ENCODE assay signal across 24 mouse cellular contexts in genomic region chr10:75512796-75513195, GRCm38 (mm10). TPM values are rescaled to one million over a fixed set of nuclear protein-coding genes. Genes with fewer than 3 reads are reported as not detected.
DNase-seq lines count a peak whose midpoint lies in the region; ATAC-seq and TF ChIP-seq lines count a peak whose summit lies in the region.
"Had no signal": no experiment of that assay in that cellular context is flagged by ENCODE, and none has a peak within 500 bp of the region (broad histone marks: within the 10 kb centered on the region; RNA-seq: fewer than 3 reads in every experiment).

No protein-coding gene starts in this region.

- H3K9me3 ChIP-seq in intestine, postnatal 0 days (ENCODE audit: control insufficient read depth): no peaks in the 10 kb centered on the region
- no peaks in the 10 kb centered on the region for H3K9me3 ChIP-seq in kidney, postnatal 0 days (replicated peaks; ENCODE audit: low read length)
- H3K9me3 ChIP-seq in liver, postnatal 0 days (ENCODE audit: low read length): no peaks in the 10 kb centered on the region
- H3K9me3 ChIP-seq in midbrain, embryonic 11.5 days (ENCODE audit: control insufficient read depth, low read length): no peaks in the 10 kb centered on the region
- no peaks in the 10 kb centered on the region for H3K9me3 ChIP-seq in stomach, postnatal 0 days (ENCODE audit: control insufficient read depth, low read length)
- H3K9me3 ChIP-seq: embryonic facial prominence, embryonic 10.5 days; forebrain, embryonic 13.5 days; G1E; limb, embryonic 15.5 days; midbrain, embryonic 12.5 days had no signal

- WGBS in intestine, postnatal 0 days: 42% methylated on average over 7 of the region's 7 CpGs
- 76% methylated on average over 7 of the region's 7 CpGs for WGBS in kidney, postnatal 0 days
- WGBS in liver, postnatal 0 days (ENCODE audit: insufficient replicate concordance): 85% methylated on average over 7 of the region's 7 CpGs
- 90% methylated on average over 7 of the region's 7 CpGs for WGBS in midbrain, embryonic 11.5 days
- WGBS in stomach, postnatal 0 days: 85% methylated on average over 7 of the region's 7 CpGs

- ATAC-seq in intestine, postnatal 0 days: peak; percentile 34
- ATAC-seq in kidney, postnatal 0 days (replicated peaks; ENCODE audit: low FRiP score, low read depth): no peak
- ATAC-seq in liver, postnatal 0 days: no peak
- no peak for ATAC-seq in midbrain, embryonic 11.5 days (ENCODE audit: low FRiP score)
- ATAC-seq in stomach, postnatal 0 days (ENCODE audit: low FRiP score, low TSS enrichment): no peak
- ATAC-seq: activated CD4-positive, CD25-positive, alpha-beta regulatory T cell, adult 4 months; forebrain, embryonic 13.5 days had no signal

- peak overlapping the region; percentile 8; the same call in 1 of the 2 replicates for H3K4me3 ChIP-seq in gastrocnemius, adult 2 months
- H3K4me3 ChIP-seq in intestine, postnatal 0 days (ENCODE audit: low read depth, low read length): no peak overlapping the region
- H3K4me3 ChIP-seq in kidney, postnatal 0 days (replicated peaks; ENCODE audit: low read depth, low read length): no peak overlapping the region
- no peak overlapping the region for H3K4me3 ChIP-seq in liver, postnatal 0 days (ENCODE audit: low read depth, low read length)
- H3K4me3 ChIP-seq in midbrain, embryonic 11.5 days (ENCODE audit: low read depth, low read length): no peak overlapping the region
- H3K4me3 ChIP-seq in stomach, postnatal 0 days (ENCODE audit: low read depth, low read length): no peak overlapping the region
- H3K4me3 ChIP-seq: embryonic facial prominence, embryonic 10.5 days; forebrain, embryonic 13.5 days; heart, adult 2 months; limb, embryonic 15.5 days; midbrain, embryonic 12.5 days had no signal

- intact Hi-C loops in gastrocnemius, adult 2 months (cut with DNase I): no loop called here

- H3K36me3 ChIP-seq in intestine, postnatal 0 days (ENCODE audit: control insufficient read depth, insufficient read depth): peaks cover 42% of the 10 kb centered on the region
- H3K36me3 ChIP-seq in kidney, postnatal 0 days (ENCODE audit: insufficient read depth, low read length): peaks cover 34% of the 10 kb centered on the region
- peaks cover 59% of the 10 kb centered on the region for H3K36me3 ChIP-seq in liver, postnatal 0 days (replicated peaks; ENCODE audit: insufficient read depth, low read length)
- peaks cover 22% of the 10 kb centered on the region for H3K36me3 ChIP-seq in midbrain, embryonic 11.5 days (ENCODE audit: control insufficient read depth, insufficient read depth, low read length)
- H3K36me3 ChIP-seq in stomach, postnatal 0 days (ENCODE audit: control insufficient read depth, insufficient read depth, low read length): peaks cover 30% of the 10 kb centered on the region

- no peak for TF ChIP-seq CTCF in gastrocnemius, adult 2 months (IDR thresholded peaks at IDR 0.05)
- no peak for TF ChIP-seq CTCF in intestine, postnatal 0 days (IDR thresholded peaks at IDR 0.05; ENCODE audit: low read depth)
- no peak for TF ChIP-seq CTCF in kidney, postnatal 0 days (IDR thresholded peaks at IDR 0.05; ENCODE audit: low read depth)
- no peak for TF ChIP-seq CTCF in liver, postnatal 0 days (IDR thresholded peaks at IDR 0.05; ENCODE audit: low read depth)
- TF ChIP-seq CTCF in stomach, postnatal 0 days (IDR thresholded peaks at IDR 0.05; ENCODE audit: low read depth): no peak

- TF ChIP-seq EP300 in liver, postnatal 0 days (IDR thresholded peaks at IDR 0.05; ENCODE audit: low read depth): no peak
- TF ChIP-seq EP300 in stomach, postnatal 0 days (optimal IDR thresholded peaks at IDR 0.05): no peak

- H3K27me3 ChIP-seq in intestine, postnatal 0 days (replicated peaks; ENCODE audit: control insufficient read depth, insufficient read depth, low read length): no peaks in the 10 kb centered on the region
- no peaks in the 10 kb centered on the region for H3K27me3 ChIP-seq in kidney, postnatal 0 days (ENCODE audit: insufficient read depth, low read length)
- H3K27me3 ChIP-seq in liver, postnatal 0 days (ENCODE audit: insufficient read depth, low read length): no peaks in the 10 kb centered on the region
- no peaks in the 10 kb centered on the region for H3K27me3 ChIP-seq in midbrain, embryonic 11.5 days (ENCODE audit: control insufficient read depth, insufficient read depth, low read length)
- no peaks in the 10 kb centered on the region for H3K27me3 ChIP-seq in stomach, postnatal 0 days (ENCODE audit: control insufficient read depth, insufficient read depth, low read length)
- H3K27me3 ChIP-seq: forebrain, embryonic 13.5 days; limb, embryonic 15.5 days; midbrain, embryonic 12.5 days had no signal

- H3K9ac ChIP-seq in intestine, postnatal 0 days (ENCODE audit: low read depth, low read length): no peak overlapping the region
- H3K9ac ChIP-seq in kidney, postnatal 0 days (ENCODE audit: low read depth, low read length): no peak overlapping the region
- no peak overlapping the region for H3K9ac ChIP-seq in liver, postnatal 0 days (replicated peaks)
- H3K9ac ChIP-seq in midbrain, embryonic 11.5 days (ENCODE audit: low read length): no peak overlapping the region
- H3K9ac ChIP-seq in stomach, postnatal 0 days (ENCODE audit: low read length): no peak overlapping the region
- H3K9ac ChIP-seq: forebrain, embryonic 13.5 days; hindbrain, embryonic 14.5 days; limb, embryonic 15.5 days; midbrain, embryonic 12.5 days had no signal

- H3K4me2 ChIP-seq in intestine, postnatal 0 days (replicated peaks; ENCODE audit: low read depth): peak overlapping the region; percentile 82
- H3K4me2 ChIP-seq in kidney, postnatal 0 days (ENCODE audit: low read length): no peak overlapping the region
- H3K4me2 ChIP-seq in liver, postnatal 0 days (ENCODE audit: low read depth, low read length): peak overlapping the region; percentile 92; the same call in 1 of the 2 replicates
- no peak overlapping the region for H3K4me2 ChIP-seq in midbrain, embryonic 11.5 days
- H3K4me2 ChIP-seq in stomach, postnatal 0 days (replicated peaks; ENCODE audit: low read depth): no peak overlapping the region
- H3K4me2 ChIP-seq: forebrain, embryonic 13.5 days; hindbrain, embryonic 14.5 days; limb, embryonic 15.5 days; midbrain, embryonic 12.5 days had no signal

- peaks cover 5% of the 10 kb centered on the region; the same call in 1 of the 2 replicates for H3K4me1 ChIP-seq in intestine, postnatal 0 days (replicated peaks; ENCODE audit: control insufficient read depth, insufficient read depth, low read length)
- peaks cover 9% of the 10 kb centered on the region; the same call in 1 of the 2 replicates for H3K4me1 ChIP-seq in kidney, postnatal 0 days (replicated peaks; ENCODE audit: insufficient read depth, low read length)
- peaks cover 35% of the 10 kb centered on the region for H3K4me1 ChIP-seq in liver, postnatal 0 days (ENCODE audit: insufficient read depth)
- peaks cover 9% of the 10 kb centered on the region for H3K4me1 ChIP-seq in midbrain, embryonic 11.5 days (ENCODE audit: control insufficient read depth, insufficient read depth, low read length)
- H3K4me1 ChIP-seq in stomach, postnatal 0 days (replicated peaks; ENCODE audit: control insufficient read depth, insufficient read depth): no peaks in the 10 kb centered on the region; the same call in 1 of the 2 replicates

- no peak for DNase-seq in gastrocnemius, adult 2 months
- DNase-seq in gastrocnemius, adult 8-10 months (ENCODE audit: low spot score in 2 of 2): no peak
- peak; percentile 26 for DNase-seq in kidney, postnatal 0 days (ENCODE audit: low spot score)
- no peak for DNase-seq in liver, postnatal 0 days
- DNase-seq in midbrain, embryonic 11.5 days (ENCODE audit: low spot score, missing footprints): no peak
- DNase-seq in stomach, postnatal 0 days (ENCODE audit: low spot score): no peak
- DNase-seq in yolk sac, embryonic 10.5 days (ENCODE audit: low spot score): no peak
- DNase-seq: cerebellum, adult 18-20 months; gastrocnemius, postnatal 25 days; heart, adult 2 months; heart, postnatal 36 days; layer of hippocampus, adult 9-11 months; right cerebral cortex, postnatal 4 days; thymus, postnatal 36 days had no signal

- peak overlapping the region; percentile 96 for H3K27ac ChIP-seq in gastrocnemius, adult 2 months
- H3K27ac ChIP-seq in intestine, postnatal 0 days (ENCODE audit: low read depth, low read length): peak overlapping the region; percentile 87
- 0 out of 2 replicates have a peak overlapping the region, but pooled peaks have one; percentile 47 for H3K27ac ChIP-seq in kidney, postnatal 0 days
- no peak overlapping the region for H3K27ac ChIP-seq in liver, postnatal 0 days (ENCODE audit: low read depth)
- no peak overlapping the region for H3K27ac ChIP-seq in midbrain, embryonic 11.5 days (ENCODE audit: low read depth, low read length)
- H3K27ac ChIP-seq in stomach, postnatal 0 days (replicated peaks): no peak overlapping the region
- H3K27ac ChIP-seq: embryonic facial prominence, embryonic 10.5 days; forebrain, embryonic 13.5 days; heart, adult 2 months; hindbrain, embryonic 14.5 days; limb, embryonic 15.5 days; midbrain, embryonic 12.5 days had no signal

RNA-seq across cellular contexts. Expression of gene Snrpd3, which starts 4.6 kb away (rescaled TPM):
- total RNA-seq in gastrocnemius, adult 2 months (2021): 10 to 100 TPM; 65.9 to 91.4 TPM
- 10 to 100 TPM; 67.9 to 78.5 (median 70.7) TPM for total RNA-seq in gastrocnemius, adult 8-10 months (2022)
- 62.6 and 63.3 TPM in 2 replicates for polyA plus RNA-seq in intestine, postnatal 0 days (2015; fragmentation: Nextera tagmentation; extraction: Ambion mirVana)
- 113 and 125 TPM in 2 replicates for polyA plus RNA-seq in kidney, postnatal 0 days (2015; fragmentation: Nextera tagmentation; extraction: Ambion mirVana)
- 51.9 and 58.8 TPM in 2 replicates for polyA plus RNA-seq in liver, postnatal 0 days (2015; fragmentation: Nextera tagmentation; extraction: Ambion mirVana)
- polyA plus RNA-seq in midbrain, embryonic 11.5 days (2014; fragmentation: Nextera tagmentation; extraction: Ambion mirVana): 199 and 208 TPM in 2 replicates
- 70.2 and 70.3 TPM in 2 replicates for polyA plus RNA-seq in stomach, postnatal 0 days (2015; fragmentation: Nextera tagmentation; extraction: Ambion mirVana)

RNA-seq across cellular contexts. Expression of gene Gucd1, which starts 5.0 kb away (rescaled TPM):
- total RNA-seq in gastrocnemius, adult 2 months (2021): 10 to 100 TPM; 48.2 to 78.7 TPM
- 10 to 100 TPM; 46.7 to 68.3 (median 56.0) TPM for total RNA-seq in gastrocnemius, adult 8-10 months (2022)
- polyA plus RNA-seq in intestine, postnatal 0 days (2015; fragmentation: Nextera tagmentation; extraction: Ambion mirVana): 80.9 and 84.6 TPM in 2 replicates
- 51.9 and 53.4 TPM in 2 replicates for polyA plus RNA-seq in kidney, postnatal 0 days (2015; fragmentation: Nextera tagmentation; extraction: Ambion mirVana)
- 45.2 and 45.6 TPM in 2 replicates for polyA plus RNA-seq in liver, postnatal 0 days (2015; fragmentation: Nextera tagmentation; extraction: Ambion mirVana)
- 27.8 and 36.0 TPM in 2 replicates for polyA plus RNA-seq in midbrain, embryonic 11.5 days (2014; fragmentation: Nextera tagmentation; extraction: Ambion mirVana)
- 14.6 and 14.9 TPM in 2 replicates for polyA plus RNA-seq in stomach, postnatal 0 days (2015; fragmentation: Nextera tagmentation; extraction: Ambion mirVana)

RNA-seq across cellular contexts. Expression of gene Lrrc75b, which starts 47.3 kb away (rescaled TPM):
- total RNA-seq in gastrocnemius, adult 2 months (2021): under 1 TPM; 0.11 to 0.15 TPM
- total RNA-seq in gastrocnemius, adult 8-10 months (2022): under 1 TPM in 1 of 4 experiments, not detected in 3; 0.07 TPM
- 1.2 and 1.8 TPM in 2 replicates for polyA plus RNA-seq in intestine, postnatal 0 days (2015; fragmentation: Nextera tagmentation; extraction: Ambion mirVana)
- 2.6 and 2.7 TPM in 2 replicates for polyA plus RNA-seq in kidney, postnatal 0 days (2015; fragmentation: Nextera tagmentation; extraction: Ambion mirVana)
- 0.05 and 0.06 TPM in 2 replicates for polyA plus RNA-seq in liver, postnatal 0 days (2015; fragmentation: Nextera tagmentation; extraction: Ambion mirVana)
- 3.3 and 4.1 TPM in 2 replicates for polyA plus RNA-seq in midbrain, embryonic 11.5 days (2014; fragmentation: Nextera tagmentation; extraction: Ambion mirVana)
- polyA plus RNA-seq in stomach, postnatal 0 days (2015; fragmentation: Nextera tagmentation; extraction: Ambion mirVana): 0.73 and 0.93 TPM in 2 replicates
- total RNA-seq: monocyte, adult 5-6 weeks had no signal
- polyA plus RNA-seq: G1E had no signal

RNA-seq across cellular contexts. Expression of gene Ggt1, which starts 48.6 kb away (rescaled TPM):
- total RNA-seq in gastrocnemius, adult 2 months (2021): not detected
- not detected for total RNA-seq in gastrocnemius, adult 8-10 months (2022)
- 131 and 132 TPM in 2 replicates for polyA plus RNA-seq in intestine, postnatal 0 days (2015; fragmentation: Nextera tagmentation; extraction: Ambion mirVana)
- 317 and 388 TPM in 2 replicates for polyA plus RNA-seq in kidney, postnatal 0 days (2015; fragmentation: Nextera tagmentation; extraction: Ambion mirVana)
- 27.4 and 28.6 TPM in 2 replicates for polyA plus RNA-seq in liver, postnatal 0 days (2015; fragmentation: Nextera tagmentation; extraction: Ambion mirVana)
- 1.5 and 2.1 TPM in 2 replicates for polyA plus RNA-seq in midbrain, embryonic 11.5 days (2014; fragmentation: Nextera tagmentation; extraction: Ambion mirVana)
- 1.9 and 2.1 TPM in 2 replicates for polyA plus RNA-seq in stomach, postnatal 0 days (2015; fragmentation: Nextera tagmentation; extraction: Ambion mirVana)
- total RNA-seq: adrenal gland, postnatal 36 days; G1E; heart, postnatal 36 days; monocyte, adult 5-6 weeks had no signal
- polyA plus RNA-seq: G1E; heart, adult 2 months had no signal

Comparison
In these comparisons a context has a peak if more than half of its experiments do, and no peak if none do; other contexts are left out.
1. H3K27ac ChIP-seq: peak in gastrocnemius, adult 2 months (single experiment), intestine, postnatal 0 days (single experiment) and kidney, postnatal 0 days (single experiment); none in liver, postnatal 0 days (single experiment), midbrain, embryonic 11.5 days (single experiment) and stomach, postnatal 0 days (single experiment).
2. H3K4me2 ChIP-seq: peak in intestine, postnatal 0 days (single experiment) and liver, postnatal 0 days (single experiment); none in kidney, postnatal 0 days (single experiment), midbrain, embryonic 11.5 days (single experiment) and stomach, postnatal 0 days (single experiment).